Mouse (Mus musculus): ENCODE data around the gene Klhdc1.

DNA sequence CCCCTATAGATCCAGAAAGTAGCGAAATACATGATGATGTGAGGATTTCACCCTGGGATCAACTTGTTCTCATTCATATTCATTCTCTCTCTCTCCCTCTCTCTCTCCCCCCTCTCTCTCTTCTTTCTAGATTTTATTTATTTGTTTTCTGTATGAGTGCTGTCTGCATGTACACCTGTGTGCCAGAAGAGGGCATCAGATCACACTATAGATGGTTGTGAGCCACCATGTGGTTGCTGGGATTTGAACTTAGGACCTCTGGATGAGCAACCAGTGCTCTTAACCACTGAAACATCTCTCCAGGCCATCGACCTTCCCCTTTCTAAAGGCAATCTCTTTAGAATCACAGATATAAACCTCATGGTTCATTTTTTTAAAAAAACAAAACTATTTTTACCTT, 32.5 kb upstream of the Klhdc1 start:
- TF ChIP-seq NRF1 (IDR thresholded peaks at IDR 0.05; ENCODE audit: low read depth, low read length), result no peak
- no peak for TF ChIP-seq ZKSCAN1 (IDR thresholded peaks at IDR 0.05; ENCODE audit: borderline replicate concordance, low read depth, low read length)
- TF ChIP-seq CTCF (conservative IDR thresholded peaks at IDR 0.05 in 1 of 2, IDR thresholded peaks at IDR 0.05 in 1 of 2; ENCODE audit: low read depth in 2 of 2, low read length in 2 of 2), result peak in 1 of 2 experiments; percentile 52; a peak in 2 of 4 replicates
- TF ChIP-seq POLR2A (IDR thresholded peaks at IDR 0.05; ENCODE audit: low read depth, low read length), result no peak
- peak; percentile 17 for TF ChIP-seq RAD21 (IDR thresholded peaks at IDR 0.05; ENCODE audit: low read depth, low read length)
- TF ChIP-seq E2F4 (IDR thresholded peaks at IDR 0.05; ENCODE audit: insufficient replicate concordance, low read depth, low read length), result no peak
- no peak for TF ChIP-seq UBTF (IDR thresholded peaks at IDR 0.05; ENCODE audit: low read depth, low read length)
- no peak for TF ChIP-seq SMC3 (IDR thresholded peaks at IDR 0.05; ENCODE audit: low read depth, low read length)
- no peak for TF ChIP-seq MXI1 (IDR thresholded peaks at IDR 0.05; ENCODE audit: low read depth, low read length)
- TF ChIP-seq SIN3A (IDR thresholded peaks at IDR 0.05; ENCODE audit: low read length), result no peak
